Mouse (Mus musculus) stomach, postnatal 0 days (tissue): ENCODE data around the gene Rcan2. TPM values are rescaled to one million over a fixed set of nuclear protein-coding genes. Genes with fewer than 3 reads are reported as not detected.
"Not testable (repeated sequence)": the region's sequence is repeated elsewhere in the genome, so short reads cannot be mapped to it uniquely, and the experiment has no call there.

ENCODE experiments used
- ATAC-seq: fragments of 200-750 bp; cut with Nextera tagmentation; 2 replicates; pipeline ENCODE4 v1.8.0; 2017; ENCODE audit not compliant: low FRiP score, low TSS enrichment
- DNase-seq: peaks from one replicate; pipeline ENCODE4 v3.0.0-alpha.2; 2016; ENCODE audit warnings: low spot score
- H3K27ac ChIP-seq: fragments of 300-500 bp; sonication (generic); replicated peaks from 2 replicates; pipeline ENCODE4 v1.5.1; 2014; ENCODE audit warnings: mild to moderate bottlenecking, control low read depth
- H3K27me3 ChIP-seq: fragments of 300-500 bp; sonication (generic); 2 replicates; pipeline ENCODE4 v1.6.1; 2014; ENCODE audit warnings: low read length; ENCODE audit not compliant: control insufficient read depth, insufficient read depth
- H3K36me3 ChIP-seq: fragments of 300-500 bp; sonication (generic); 2 replicates; pipeline ENCODE4 v1.6.1; 2014; ENCODE audit warnings: low read length, mixed read lengths; ENCODE audit not compliant: control insufficient read depth, insufficient read depth
- H3K4me1 ChIP-seq: fragments of 300-500 bp; sonication (generic); replicated peaks from 2 replicates; pipeline ENCODE4 v1.6.1; 2014; ENCODE audit warnings: antibody characterized with exemption; ENCODE audit not compliant: control insufficient read depth, insufficient read depth
- H3K4me2 ChIP-seq: fragments of 300-500 bp; sonication (generic); replicated peaks from 2 replicates; pipeline ENCODE4 v1.6.1; 2014; ENCODE audit warnings: low read depth, mild to moderate bottlenecking, control low read depth, moderate library complexity
- H3K4me3 ChIP-seq: fragments of 300-500 bp; sonication (generic); 2 replicates; pipeline ENCODE4 v1.5.1; 2014; ENCODE audit warnings: low read depth, low read length, control low read depth
- H3K9ac ChIP-seq: fragments of 300-500 bp; sonication (generic); 2 replicates; pipeline ENCODE4 v1.6.1; 2014; ENCODE audit warnings: mild to moderate bottlenecking, low read length, control low read depth, mixed read lengths
- H3K9me3 ChIP-seq: fragments of 300-500 bp; sonication (generic); 2 replicates; pipeline ENCODE4 v1.6.1; 2016; ENCODE audit warnings: low read length; ENCODE audit not compliant: control insufficient read depth
- CTCF ChIP-seq: IDR thresholded peaks from 2 replicates; pipeline ENCODE4 v1.5.1; 2016; ENCODE audit warnings: antibody characterized with exemption, low read depth, mild to moderate bottlenecking, moderate library complexity
- EP300 ChIP-seq: optimal IDR thresholded peaks from 2 replicates; pipeline ENCODE3; 2016; ENCODE audit warnings: antibody characterized with exemption
- WGBS: fragments of 180-500 bp; shearing (Covaris S2); extraction: QIAGEN DNeasy Blood & Tissue Kit; methylation state at CpG from one replicate; pipeline ENCODE4 v1.1.7; 2014; 5-methylcytosine and 5-hydroxymethylcytosine counted together
- polyA plus RNA-seq: library from polyadenylated mRNA; unstranded; fragments of >200 nt; fragmentation: Nextera tagmentation; extraction: Ambion mirVana; gene quantifications from 2 replicates; pipeline ENCODE4 v1.2.1, GENCODE M21; 2015

The Rcan2 gene
- polyA plus RNA-seq, 1 experiment from 2014 or later, result 11.0 TPM

- TF ChIP-seq EP300, result no peak
- peak; percentile 46 for TF ChIP-seq CTCF
- 76% methylated on average over 6 of the region's 6 CpGs for WGBS
- Histone ChIP-seq H3K27ac (no peak overlapping the region), H3K4me2 (no peak overlapping the region), H3K9ac (no peak overlapping the region), H3K27me3 (no peaks in the 10 kb centered on the region), H3K36me3 (no peaks in the 10 kb centered on the region), H3K4me1 (no peaks in the 10 kb centered on the region), H3K9me3 (no peaks in the 10 kb centered on the region), H3K4me3 (no peak overlapping the region)
- DNase-seq, result no peak
- ATAC-seq, result no peak
Observed at GRCm38 (mm10) chr17:43818390-43818789, 17.2 kb downstream of the Rcan2 start.

- Histone ChIP-seq H3K9me3 (no peaks in the 10 kb centered on the region), H3K4me3 (no peak overlapping the region), H3K9ac (no peak overlapping the region), H3K27me3 (no peaks in the 10 kb centered on the region), H3K27ac (no peak overlapping the region), H3K4me1 (no peaks in the 10 kb centered on the region), H3K4me2 (no peak overlapping the region), H3K36me3 (no peaks in the 10 kb centered on the region)
- ATAC-seq, result no peak
- no peak for DNase-seq
- TF ChIP-seq EP300 (no peak), CTCF (no peak)
- 90% methylated on average over 2 of the region's 2 CpGs for WGBS
Observed at GRCm38 (mm10) chr17:43820904-43821303, 19.8 kb downstream of the Rcan2 start.

GRCm38 (mm10) chr17:43822207-43822606, 21.1 kb downstream of the Rcan2 start:
- H3K4me2 ChIP-seq, result no peak overlapping the region
- no peaks in the 10 kb centered on the region for H3K36me3 ChIP-seq
- no peaks in the 10 kb centered on the region for H3K9me3 ChIP-seq
- 52% methylated on average over 6 of the region's 6 CpGs for WGBS
- TF ChIP-seq EP300 (no peak), CTCF (no peak)
- no peak overlapping the region for H3K27ac ChIP-seq
- no peaks in the 10 kb centered on the region for H3K27me3 ChIP-seq
- DNase-seq (no peak), ATAC-seq (no peak)
- no peaks in the 10 kb centered on the region for H3K4me1 ChIP-seq
- H3K4me3 ChIP-seq, result no peak overlapping the region
- H3K9ac ChIP-seq, result no peak overlapping the region

GRCm38 (mm10) chr17:43822630-43823029, 21.5 kb downstream of the Rcan2 start:
- Histone ChIP-seq H3K27me3 (no peaks in the 10 kb centered on the region), H3K4me3 (no peak overlapping the region), H3K9me3 (no peaks in the 10 kb centered on the region), H3K27ac (no peak overlapping the region), H3K4me2 (no peak overlapping the region), H3K4me1 (no peaks in the 10 kb centered on the region), H3K9ac (no peak overlapping the region), H3K36me3 (no peaks in the 10 kb centered on the region)
- WGBS, result 72% methylated on average over 2 of the region's 2 CpGs
- no peak for DNase-seq
- ATAC-seq, result no peak
- TF ChIP-seq EP300 (no peak), CTCF (no peak)

DNA sequence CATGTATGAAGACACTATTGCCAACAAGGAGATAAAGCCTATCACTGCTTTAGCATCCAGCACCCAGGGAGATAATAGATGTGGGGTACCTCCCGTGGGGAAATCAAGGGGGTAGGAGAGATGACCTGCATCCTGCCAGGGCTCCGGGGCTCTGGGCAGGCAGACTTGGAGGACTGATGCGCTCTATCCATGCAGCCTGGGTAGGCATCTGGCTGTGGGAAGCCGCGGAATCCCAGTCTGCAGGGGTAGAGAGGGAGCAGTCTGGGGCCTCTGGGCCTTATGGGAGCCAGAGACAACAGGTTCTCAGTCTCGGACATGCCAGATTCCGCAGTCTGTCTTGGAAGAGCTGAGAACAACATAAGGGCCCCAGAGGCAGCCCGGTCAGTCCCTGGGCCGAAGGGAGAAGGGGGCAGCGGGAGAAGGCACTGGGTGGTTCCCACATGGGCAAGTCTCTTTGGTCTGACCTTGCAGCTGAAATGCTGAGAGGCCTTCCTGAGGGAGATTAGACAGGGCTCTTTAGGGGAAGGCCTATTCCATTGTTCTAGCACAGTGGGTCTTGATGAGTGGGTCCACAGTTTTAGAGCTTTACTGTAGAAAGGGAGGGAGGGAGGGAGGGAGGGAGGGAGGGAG, 23.7 kb downstream of the Rcan2 start:
- TF ChIP-seq EP300, result no peak
- no peak for TF ChIP-seq CTCF
- Histone ChIP-seq H3K4me3 (no peak overlapping the region), H3K27ac (no peak overlapping the region), H3K4me2 (no peak overlapping the region), H3K9ac (no peak overlapping the region), H3K36me3 (no peaks in the 10 kb centered on the region), H3K9me3 (no peaks in the 10 kb centered on the region), H3K27me3 (no peaks in the 10 kb centered on the region), H3K4me1 (no peaks in the 10 kb centered on the region)
- 75% methylated on average over 10 of the region's 10 CpGs for WGBS
- DNase-seq, result no peak
- ATAC-seq, result no peak

GRCm38 (mm10) chr17:43825411-43825785, 24.2 kb downstream of the Rcan2 start:
- ATAC-seq, H3K9me3 ChIP-seq, H3K4me2 ChIP-seq, H3K4me1 ChIP-seq, H3K4me3 ChIP-seq, H3K36me3 ChIP-seq, H3K27ac ChIP-seq, H3K27me3 ChIP-seq, H3K9ac ChIP-seq, DNase-seq: not testable (repeated sequence)
- 33% methylated on average over 1 of the region's 1 CpGs for WGBS
